Mouse (Mus musculus): Measurements from ENCODE around the gene Nsa2. TPM values are rescaled to one million over a fixed set of nuclear protein-coding genes. Genes with fewer than 3 reads are reported as not detected.

Gene Nsa2
- total RNA-seq, 2 experiments from 2014 or later: 71.6 to 76.4 TPM

DNA sequence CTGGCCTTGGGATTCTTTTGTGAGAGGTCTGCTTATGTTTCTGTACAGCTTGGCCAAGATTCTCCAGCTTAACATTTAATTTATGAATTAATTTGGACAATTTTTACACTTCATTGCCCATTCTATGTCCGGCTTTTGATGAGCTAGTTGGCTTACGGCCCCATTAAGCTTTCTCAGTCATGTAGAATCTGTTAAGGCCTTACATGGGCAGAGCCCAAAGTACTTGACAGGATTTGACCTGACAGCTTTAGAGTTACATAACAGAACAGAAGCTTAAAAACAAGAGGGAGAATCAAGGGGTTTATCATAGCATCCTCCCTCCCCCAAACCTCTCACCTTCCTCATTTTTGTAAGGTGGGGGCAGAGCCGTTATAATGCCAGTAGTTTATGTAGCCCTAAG, 49.6 kb downstream of the Nsa2 start:
- peak; percentile 5 for DNase-seq
- intact Hi-C loops (cut with DNase I): no loop called here

DNA sequence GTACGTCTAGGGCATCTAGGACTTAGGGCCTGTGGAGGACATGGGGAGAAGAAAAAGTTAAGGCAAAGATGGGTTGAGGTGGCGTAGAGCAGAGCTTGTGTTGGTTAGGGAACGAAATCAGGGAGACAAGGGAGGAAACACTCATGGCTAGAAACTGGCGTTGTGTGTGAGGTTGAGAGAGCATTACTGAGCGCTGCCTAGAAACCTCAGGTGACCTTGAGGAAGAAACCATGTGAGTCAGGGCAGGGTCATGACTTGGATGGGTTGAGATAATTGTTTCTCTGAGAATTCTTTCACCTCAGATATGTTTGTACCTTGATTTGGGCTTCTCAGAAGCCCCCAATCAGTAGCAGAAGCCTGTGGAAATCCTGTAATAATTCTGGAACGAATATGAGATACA, 50.3 kb downstream of the Nsa2 start:
- intact Hi-C loops (cut with DNase I): no loop called here

DNA sequence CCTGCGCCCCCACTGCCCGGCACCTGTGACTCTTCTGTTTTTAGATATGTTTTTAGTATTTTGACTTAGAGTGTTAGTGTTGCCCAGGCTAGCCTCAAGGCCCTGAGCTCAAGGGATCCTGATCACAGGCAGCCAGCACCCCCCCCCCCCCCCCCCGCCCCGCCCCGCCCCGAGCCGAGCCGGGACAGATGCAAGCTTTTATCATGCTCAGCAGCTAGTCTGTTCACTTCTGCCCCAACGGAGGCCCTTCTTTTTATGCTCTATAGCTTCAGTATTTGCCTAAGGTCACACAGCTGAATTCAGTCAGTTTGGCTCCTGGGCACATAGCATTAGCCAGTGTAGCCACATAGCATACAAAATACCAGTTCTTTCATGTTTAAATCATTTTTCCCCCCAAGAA, 51.4 kb downstream of the Nsa2 start:
- DNase-seq: no peak
- intact Hi-C loops (cut with DNase I): no loop called here

More for the DNA sequence above, 50.3 kb downstream of the Nsa2 start:
- DNase-seq: no peak

DNA sequence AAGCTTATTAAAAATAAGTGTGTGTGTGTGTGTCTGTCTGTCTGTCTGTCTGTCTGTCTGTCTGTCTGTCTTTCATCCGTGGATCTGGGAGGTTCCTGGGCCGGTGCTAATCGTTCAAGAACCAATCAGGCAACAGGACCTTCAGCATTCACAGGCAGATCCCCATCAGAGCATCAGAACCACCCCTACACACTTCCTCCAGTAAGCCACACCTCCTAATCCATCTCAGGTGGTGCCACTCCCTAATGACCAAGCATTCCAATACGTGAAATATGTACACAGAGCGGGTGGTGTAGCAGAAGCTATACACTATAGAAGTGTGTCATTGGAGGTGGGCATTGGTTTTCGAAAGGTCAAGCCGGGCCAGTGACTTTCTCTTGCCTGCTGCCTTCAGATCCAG, 55.3 kb downstream of the Nsa2 start:
- intact Hi-C loops (cut with DNase I): no loop called here

DNA sequence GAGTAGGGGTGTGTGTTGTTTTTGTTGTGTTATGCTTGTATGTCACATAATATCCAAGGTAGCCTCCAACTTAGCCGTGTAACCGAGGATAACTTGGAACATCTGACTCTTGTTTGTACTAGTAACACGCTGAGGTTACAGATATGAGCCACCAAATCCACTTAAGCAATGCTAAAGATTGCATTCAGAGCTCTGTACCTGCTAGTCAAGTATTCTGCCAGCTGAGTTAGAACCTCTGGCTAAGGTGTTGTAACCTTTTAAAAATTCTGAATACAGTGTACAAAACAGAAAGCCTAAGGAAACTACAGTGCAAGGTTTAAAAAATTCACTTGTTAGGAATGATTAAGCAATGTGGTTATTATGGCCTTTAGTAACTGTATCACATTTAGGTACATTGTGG, 57.1 kb downstream of the Nsa2 start:
- intact Hi-C loops (cut with DNase I): no loop called here
- no peak for DNase-seq

More for the DNA sequence above, 55.3 kb downstream of the Nsa2 start:
- DNase-seq: no peak

DNA sequence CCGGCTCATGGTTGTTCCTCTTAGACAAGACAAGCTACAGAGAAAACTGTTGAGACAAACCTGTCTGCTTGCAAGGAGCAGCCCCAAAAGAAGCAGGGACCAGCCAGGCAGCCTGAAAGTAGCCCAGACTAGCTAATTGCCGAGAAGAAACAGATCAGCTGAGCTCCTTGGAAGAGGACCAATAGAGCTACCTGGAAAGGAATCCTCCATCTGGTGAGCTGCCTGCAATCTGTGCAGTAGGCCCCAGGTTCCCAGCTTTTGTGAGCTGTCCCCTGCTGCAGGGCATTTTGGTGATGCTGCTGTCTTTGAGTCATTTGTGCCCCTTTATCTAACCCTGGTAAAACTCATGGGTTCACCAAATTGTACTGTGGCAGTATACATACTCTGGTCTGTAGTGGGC, 57.5 kb downstream of the Nsa2 start:
- intact Hi-C loops (cut with DNase I): no loop called here

More for the DNA sequence above, 57.5 kb downstream of the Nsa2 start:
- no peak for DNase-seq

Other genes with a start within 250 kb of the Nsa2 start
- 1 to 10 TPM; 1.6 to 2.1 TPM for gene Gcnt4, start 213.2 kb downstream of the Nsa2 start, total RNA-seq (2021)
- gene 1700029F12Rik, start 103.6 kb downstream of the Nsa2 start, total RNA-seq (2021): not detected
- gene Fam169a, start 70.7 kb downstream of the Nsa2 start, total RNA-seq (2021): 10 to 100 TPM; 36.6 to 38.4 TPM
- 1 to 10 TPM in 1 of 2 experiments, not detected in 1; 6.2 TPM for gene Gm6169, start 38.7 kb downstream of the Nsa2 start, total RNA-seq (2021)
- 10 to 100 TPM; 23.4 to 24.1 TPM for gene Gfm2, start within 50 bp of the Nsa2 start, total RNA-seq (2021)
- gene Hexb, start 60.4 kb upstream of the Nsa2 start, total RNA-seq (2021): 10 to 100 TPM; 38.9 to 42.2 TPM
- gene Enc1, start 103.2 kb upstream of the Nsa2 start, total RNA-seq (2021): 100 to 1,000 TPM; 740 to 833 TPM